Mouse (Mus musculus) kidney, adult 2 months (tissue): Measurements from ENCODE around the gene Cxcr2.

Experiments used
- CTCF ChIP-seq: fragments of 200-500 bp; conservative IDR thresholded peaks from 2 replicates; pipeline ENCODE4 v1.5.1; 2011; ENCODE audit warnings: low read depth, mild to moderate bottlenecking, control low read depth, low read length, moderate library complexity, mixed read lengths; ENCODE audit not compliant: insufficient read depth, insufficient read length
- POLR2A ChIP-seq: fragments of 200-500 bp; IDR thresholded peaks from one replicate; pipeline ENCODE4 v1.6.1; 2011; ENCODE audit warnings: low read depth, low read length, control low read depth

DNA sequence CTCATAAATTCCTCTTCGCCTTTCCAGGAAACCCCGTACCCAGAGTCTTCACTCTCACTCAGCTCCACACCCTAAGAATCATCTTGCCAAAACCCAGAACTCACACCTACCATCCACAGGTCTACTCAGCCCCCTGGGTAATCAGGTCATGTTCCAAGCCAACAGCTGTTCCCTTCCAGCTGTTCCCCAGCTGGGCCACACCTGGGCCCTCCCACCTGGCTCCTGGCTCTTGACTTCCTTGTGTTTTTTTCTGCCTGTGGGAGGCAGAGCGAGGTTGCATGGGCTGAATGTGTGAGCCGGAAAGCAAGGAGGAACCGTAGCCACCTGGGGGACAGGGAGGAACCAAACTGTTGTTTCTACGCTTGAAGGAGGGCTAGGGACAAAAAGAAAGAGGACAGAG, 47.6 kb upstream of the Cxcr2 start:
- TF ChIP-seq POLR2A (no peak), CTCF (no peak)
